Mouse (Mus musculus): ENCODE results near the gene Flnb.

The Flnb gene

DNA sequence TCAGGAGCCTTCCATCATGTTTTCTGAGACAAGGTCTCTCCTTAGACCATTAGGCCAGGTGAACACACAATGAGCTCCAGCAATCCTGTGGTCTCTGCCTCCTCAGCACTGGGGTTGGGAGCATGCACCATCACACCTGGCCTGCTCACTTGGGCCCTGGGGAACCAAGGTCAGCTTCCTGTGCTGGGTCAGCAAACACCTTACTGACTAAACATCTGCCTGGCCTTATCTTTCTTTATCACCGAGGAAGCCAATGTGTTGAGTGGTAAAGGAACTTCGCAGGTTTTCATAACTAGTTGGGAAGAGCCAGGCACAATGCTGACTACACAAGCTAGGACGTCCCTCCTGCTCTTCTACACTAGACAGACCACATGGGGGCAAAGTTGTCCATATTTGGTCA is 172.2 kb downstream of the Flnb start:
- DNase-seq (ENCODE audit: low read depth, low spot score), result no peak

DNA sequence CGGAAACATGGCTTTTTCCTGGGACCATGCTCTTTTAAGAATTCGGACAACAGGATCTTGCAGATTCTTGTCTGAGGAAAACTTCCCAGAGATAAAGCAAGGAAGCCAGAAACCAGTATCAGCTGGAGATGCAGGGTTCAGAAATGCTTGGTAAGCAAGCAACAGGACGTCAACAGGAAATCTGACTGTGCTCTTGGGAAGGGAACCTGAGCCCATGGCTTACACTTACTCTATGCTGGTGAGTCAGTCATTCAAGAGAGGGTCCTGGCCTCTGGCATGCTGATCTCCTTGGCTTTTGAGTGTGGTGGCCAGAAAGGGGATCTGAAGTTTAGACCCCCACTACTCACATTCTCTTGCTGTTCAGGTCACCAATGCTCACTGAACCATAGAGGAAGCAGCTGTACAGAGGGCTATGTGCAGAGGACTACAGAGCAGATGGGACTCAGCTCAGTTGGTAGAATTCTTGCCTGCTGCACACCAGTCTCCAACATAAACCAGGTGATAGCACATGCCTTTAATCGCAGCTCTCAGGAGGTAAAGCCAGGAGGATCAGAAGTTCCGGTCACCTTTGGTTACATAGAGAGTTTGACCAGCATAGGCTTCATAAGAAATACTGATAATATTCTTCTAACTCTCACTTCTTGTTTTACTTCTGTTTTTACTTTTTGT is 173.5 kb downstream of the Flnb start:
- DNase-seq (ENCODE audit: low read depth, low spot score), result no peak

GRCm38 (mm10) chr14:7992158-7992557 is 174.4 kb downstream of the Flnb start:
- DNase-seq (ENCODE audit: low read depth, low spot score), result no peak

- DNase-seq (ENCODE audit: low read depth, low spot score), result no peak
These were observed 176.6 kb downstream of the Flnb start, which contains the start of gene Dnase1l3 for GRCm38 (mm10) chr14:7994271-7994767. TSS of gene Dnase1l3 (minus strand) at chr14:7994573.

- peak; percentile 83 for DNase-seq (ENCODE audit: low read depth, low spot score)
These were observed 179.5 kb downstream of the Flnb start for GRCm38 (mm10) chr14:7997255-7997696.

GRCm38 (mm10) chr14:7999030-7999429 is 181.3 kb downstream of the Flnb start:
- DNase-seq (ENCODE audit: low read depth, low spot score), result no peak

DNA sequence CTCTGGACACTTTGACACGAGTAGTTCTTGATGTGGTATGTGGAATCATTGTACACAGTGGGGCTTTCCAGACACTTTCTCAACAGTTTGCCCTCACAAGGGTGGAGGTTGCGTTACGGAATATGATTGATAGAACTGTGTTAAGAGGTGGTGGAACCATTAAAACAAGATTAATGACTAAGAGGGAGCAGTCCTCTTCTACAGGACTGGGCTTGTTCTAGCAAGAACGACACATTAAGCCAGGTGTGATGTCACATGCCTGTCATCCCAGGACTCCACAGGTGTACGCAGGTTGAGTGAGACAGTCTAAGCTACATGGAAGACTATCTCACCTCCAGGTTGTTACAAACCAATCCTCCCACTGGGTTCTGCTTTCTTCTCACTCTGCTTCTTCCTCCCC is 181.7 kb downstream of the Flnb start:
- no peak for DNase-seq (ENCODE audit: low read depth, low spot score)

DNA sequence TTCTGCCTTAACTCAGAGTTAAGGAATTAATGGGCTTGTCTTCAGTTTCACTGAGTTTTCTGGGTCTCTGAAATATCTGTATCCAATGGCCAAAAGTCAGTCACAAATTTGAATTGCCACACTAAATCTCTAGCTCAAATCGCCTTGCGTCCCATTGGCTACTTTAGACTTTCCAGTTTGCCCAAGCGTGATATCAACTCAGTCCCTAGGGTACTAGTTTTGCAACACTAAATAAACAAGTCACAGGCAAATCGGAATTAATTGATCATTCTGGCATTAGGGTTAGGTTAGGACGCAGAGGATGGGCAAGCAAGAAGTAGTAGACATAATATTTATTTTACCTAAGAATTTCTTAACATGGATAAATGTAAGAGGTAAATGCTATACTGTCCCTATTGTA is 182.5 kb downstream of the Flnb start:
- DNase-seq (ENCODE audit: low read depth, low spot score), result no peak

All from telencephalon, adult 2 months (tissue).